Comparison of ENCODE assay signal across 19 mouse cellular contexts in the genomic region with DNA sequence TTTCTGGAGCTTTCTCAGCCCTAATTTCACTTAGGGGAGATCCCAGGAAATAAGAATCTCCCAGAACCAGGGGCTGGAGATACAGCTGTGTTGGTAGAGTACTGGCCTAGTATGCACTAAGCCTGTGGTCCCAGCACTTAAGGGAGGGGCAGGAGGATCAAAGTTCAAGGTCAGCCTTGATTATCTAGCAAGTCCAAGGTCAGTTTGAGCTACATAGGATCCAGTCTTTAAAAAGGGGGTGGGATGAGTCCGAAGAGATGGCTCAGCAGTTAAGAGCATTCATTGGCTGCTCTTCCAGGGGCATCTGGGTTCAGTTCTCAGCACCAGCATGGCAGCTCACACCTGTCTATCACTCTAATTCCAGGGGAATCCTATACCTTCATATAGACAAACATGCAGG. TPM values are rescaled to one million over a fixed set of nuclear protein-coding genes. Genes with fewer than 3 reads are reported as not detected.
DNase-seq lines count a peak whose midpoint lies in the region; ATAC-seq and TF ChIP-seq lines count a peak whose summit lies in the region.
"Had no signal": no experiment of that assay in that cellular context is flagged by ENCODE, and none has a peak within 500 bp of the region (broad histone marks: within the 10 kb centered on the region; RNA-seq: fewer than 3 reads in every experiment).

No protein-coding gene starts in this region.

- no peak for TF ChIP-seq CTCF in heart, postnatal 0 days (IDR thresholded peaks at IDR 0.05; ENCODE audit: low read depth)
- TF ChIP-seq CTCF in ES-Bruce4 (IDR thresholded peaks at IDR 0.05; ENCODE audit: low read depth, low read length), result no peak

- no peaks in the 10 kb centered on the region for H3K9me3 ChIP-seq in heart, postnatal 0 days (replicated peaks; ENCODE audit: control insufficient read depth, low read length)
- no peaks in the 10 kb centered on the region for H3K9me3 ChIP-seq in ES-Bruce4 (replicated peaks; ENCODE audit: control insufficient read depth, insufficient read depth, low read length, poor library complexity, severe bottlenecking)
- no peaks in the 10 kb centered on the region for H3K9me3 ChIP-seq in liver, embryonic 12.5 days (replicated peaks)
- H3K9me3 ChIP-seq: forebrain, embryonic 15.5 days; hindbrain, embryonic 13.5 days had no signal

- ATAC-seq in heart, postnatal 0 days (ENCODE audit: insufficient read depth, low read depth), result no peak
- ATAC-seq in liver, embryonic 12.5 days, result no peak
- ATAC-seq: forebrain, embryonic 15.5 days; intestine, embryonic 16.5 days had no signal

- no peak for TF ChIP-seq POLR2A in ES-Bruce4 (IDR thresholded peaks at IDR 0.05; ENCODE audit: insufficient read depth, low read length)

- no peaks in the 10 kb centered on the region for H3K27me3 ChIP-seq in heart, postnatal 0 days (ENCODE audit: control insufficient read depth, insufficient read depth, low read length)
- H3K27me3 ChIP-seq in ES-Bruce4 (ENCODE audit: control insufficient read depth, insufficient read depth, low read length, poor library complexity, severe bottlenecking), result no peaks in the 10 kb centered on the region
- H3K27me3 ChIP-seq in liver, embryonic 12.5 days (replicated peaks), result no peaks in the 10 kb centered on the region

- H3K4me1 ChIP-seq in heart, postnatal 0 days (ENCODE audit: control insufficient read depth, insufficient read depth), result no peaks in the 10 kb centered on the region
- peaks cover 7% of the 10 kb centered on the region for H3K4me1 ChIP-seq in ES-Bruce4 (ENCODE audit: control insufficient read depth, insufficient read depth, low read length)
- H3K4me1 ChIP-seq in liver, embryonic 12.5 days, result peaks cover 78% of the 10 kb centered on the region
- H3K4me1 ChIP-seq: forebrain, embryonic 15.5 days; hindbrain, embryonic 13.5 days had no signal

- peak overlapping the region; percentile 24; the same call in 1 of the 2 replicates for H3K4me2 ChIP-seq in heart, postnatal 0 days (ENCODE audit: low read depth, low read length)
- H3K4me2 ChIP-seq in liver, embryonic 12.5 days, result peak overlapping the region; percentile 84
- H3K4me2 ChIP-seq: forebrain, embryonic 15.5 days; hindbrain, embryonic 13.5 days had no signal

- H3K27ac ChIP-seq in heart, postnatal 0 days (ENCODE audit: low read depth), result peak overlapping the region; percentile 52; the same call in 1 of the 2 replicates
- peak overlapping the region; percentile 15; the same call in 1 of the 2 replicates for H3K27ac ChIP-seq in ES-Bruce4 (ENCODE audit: insufficient read depth, low read length)
- H3K27ac ChIP-seq in liver, embryonic 12.5 days, result peak overlapping the region; percentile 100
- H3K27ac ChIP-seq: forebrain, embryonic 15.5 days; gastrocnemius, adult 2 months; heart, adult 2 months; hindbrain, embryonic 13.5 days had no signal

- no peak overlapping the region for H3K9ac ChIP-seq in heart, postnatal 0 days (replicated peaks; ENCODE audit: low read depth, low read length)
- no peak overlapping the region for H3K9ac ChIP-seq in ES-Bruce4 (ENCODE audit: low read depth, poor library complexity, severe bottlenecking)
- peak overlapping the region; percentile 86 for H3K9ac ChIP-seq in liver, embryonic 12.5 days
- H3K9ac ChIP-seq: forebrain, embryonic 15.5 days; hindbrain, embryonic 13.5 days had no signal

- no peaks in the 10 kb centered on the region for H3K36me3 ChIP-seq in heart, postnatal 0 days (replicated peaks; ENCODE audit: control insufficient read depth, insufficient read depth, low read length)
- H3K36me3 ChIP-seq in ES-Bruce4 (ENCODE audit: control insufficient read depth, insufficient read depth, low read length, poor library complexity, severe bottlenecking), result peaks cover 3% of the 10 kb centered on the region; the same call in 1 of the 2 replicates
- H3K36me3 ChIP-seq in liver, embryonic 12.5 days, result peaks cover 13% of the 10 kb centered on the region
- H3K36me3 ChIP-seq: forebrain, embryonic 15.5 days; hindbrain, embryonic 13.5 days had no signal

- TF ChIP-seq EP300 in heart, postnatal 0 days (IDR thresholded peaks at IDR 0.05; ENCODE audit: low read depth), result no peak
- TF ChIP-seq EP300 in ES-Bruce4 (IDR thresholded peaks at IDR 0.05; ENCODE audit: insufficient read depth, low read depth, low read length), result no peak

- no peak for DNase-seq in heart, postnatal 0 days (ENCODE audit: low spot score)
- DNase-seq in heart, postnatal 10 days, result no peak
- peak; percentile 76 for DNase-seq in A20 (ENCODE audit: low read depth, low spot score)
- no peak for DNase-seq in ovary, adult 18-20 months (ENCODE audit: low spot score)
- no peak for DNase-seq in gastrocnemius, postnatal 36 days
- DNase-seq in thymus, postnatal 10 days (ENCODE audit: low spot score in 2 of 2), result no peak
- DNase-seq: adrenal gland, adult 2 months; cerebellum, adult 2 months; gastrocnemius, adult 2 months; kidney, postnatal 4 days had no signal

- intact Hi-C loops in heart, postnatal 10 days (cut with DNase I), result no loop called here
- intact Hi-C loops in gastrocnemius, postnatal 36 days (cut with DNase I), result no loop called here

- H3K4me3 ChIP-seq in heart, postnatal 0 days (ENCODE audit: low read depth, low read length), result no peak overlapping the region
- no peak overlapping the region for H3K4me3 ChIP-seq in ES-Bruce4 (ENCODE audit: low read depth, low read length)
- peak overlapping the region; percentile 51 for H3K4me3 ChIP-seq in liver, embryonic 12.5 days
- H3K4me3 ChIP-seq: forebrain, embryonic 15.5 days; gastrocnemius, adult 2 months; heart, adult 2 months; hindbrain, embryonic 13.5 days had no signal

- WGBS in heart, postnatal 0 days, result 72% methylated on average over 1 of the region's 1 CpGs
- 8% methylated on average over 1 of the region's 1 CpGs for WGBS in liver, embryonic 12.5 days (ENCODE audit: insufficient replicate concordance)

RNA-seq across cellular contexts. Expression of gene Tspoap1, which starts 8.0 kb away (rescaled TPM):
- 1.6 TPM in 1 of 2 replicates, not detected in the other for total RNA-seq in heart, postnatal 0 days (2014; rRNA removed; ENCODE audit: low replicate concordance)
- polyA plus RNA-seq in heart, postnatal 0 days (2015; fragmentation: Nextera tagmentation; extraction: Ambion mirVana), result 0.12 TPM in 1 of 2 replicates, not detected in the other
- under 1 TPM; 0.15 to 0.31 TPM for total RNA-seq in heart, postnatal 10 days (2021)
- polyA plus RNA-seq in ES-Bruce4 (2011; ENCODE audit: insufficient read depth, insufficient read length, low read depth, missing spikeins), result 3.2 and 5.1 TPM in 2 replicates
- polyA plus RNA-seq in liver, embryonic 12.5 days (2016; fragmentation: Nextera tagmentation; extraction: Ambion mirVana), result 5.9 and 6.2 TPM in 2 replicates
- total RNA-seq in gastrocnemius, postnatal 36 days (2021), result under 1 TPM in 1 of 2 experiments, not detected in 1; 0.13 TPM
- total RNA-seq: gastrocnemius, adult 2 months; heart, adult 2 months had no signal

RNA-seq across cellular contexts. Expression of gene Supt4a, which starts 15.0 kb away (rescaled TPM):
- 50.3 and 73.7 TPM in 2 replicates for total RNA-seq in heart, postnatal 0 days (2014; rRNA removed; ENCODE audit: low replicate concordance)
- 101 and 104 TPM in 2 replicates for polyA plus RNA-seq in heart, postnatal 0 days (2015; fragmentation: Nextera tagmentation; extraction: Ambion mirVana)
- 10 to 100 TPM; 50.5 to 56.9 TPM for total RNA-seq in heart, postnatal 10 days (2021)
- polyA plus RNA-seq in ES-Bruce4 (2011; ENCODE audit: insufficient read depth, insufficient read length, low read depth, missing spikeins), result 83.6 and 86.3 TPM in 2 replicates
- polyA plus RNA-seq in liver, embryonic 12.5 days (2016; fragmentation: Nextera tagmentation; extraction: Ambion mirVana), result 207 and 209 TPM in 2 replicates
- total RNA-seq in gastrocnemius, postnatal 36 days (2021), result 10 to 100 TPM; 26.8 to 37.6 TPM

RNA-seq across cellular contexts. Expression of gene Mpo, which starts 41.1 kb away (rescaled TPM):
- total RNA-seq in heart, postnatal 0 days (2014; rRNA removed; ENCODE audit: low replicate concordance), result 0.46 and 2.6 TPM in 2 replicates
- polyA plus RNA-seq in heart, postnatal 0 days (2015; fragmentation: Nextera tagmentation; extraction: Ambion mirVana), result 0.26 and 0.36 TPM in 2 replicates
- total RNA-seq in heart, postnatal 10 days (2021), result not detected
- not detected in 2 replicates for polyA plus RNA-seq in ES-Bruce4 (2011; ENCODE audit: insufficient read depth, insufficient read length, low read depth, missing spikeins)
- polyA plus RNA-seq in liver, embryonic 12.5 days (2016; fragmentation: Nextera tagmentation; extraction: Ambion mirVana), result 209 and 217 TPM in 2 replicates
- total RNA-seq in gastrocnemius, postnatal 36 days (2021), result not detected
- total RNA-seq: gastrocnemius, adult 2 months; heart, adult 2 months; left cerebral cortex, postnatal 14 days; liver, adult 2 months; midbrain, postnatal 0 days had no signal
- polyA plus RNA-seq: adrenal gland, adult 2 months; midbrain, postnatal 0 days had no signal

Comparison
In these comparisons a context has a peak if more than half of its experiments do, and no peak if none do; other contexts are left out.
1. H3K27ac ChIP-seq: peak in every context shown above with its lines; median percentile 100 in liver, embryonic 12.5 days; 52 in heart, postnatal 0 days; 15 in ES-Bruce4.